Mouse (Mus musculus): ENCODE measurements at regions not wholly inside any gene's neighbourhood (a gene's known extent, or its start where the extent isn't known, plus 50 kb on each side); places are given as distances from the start of the nearest gene placed in this dataset.

DNA sequence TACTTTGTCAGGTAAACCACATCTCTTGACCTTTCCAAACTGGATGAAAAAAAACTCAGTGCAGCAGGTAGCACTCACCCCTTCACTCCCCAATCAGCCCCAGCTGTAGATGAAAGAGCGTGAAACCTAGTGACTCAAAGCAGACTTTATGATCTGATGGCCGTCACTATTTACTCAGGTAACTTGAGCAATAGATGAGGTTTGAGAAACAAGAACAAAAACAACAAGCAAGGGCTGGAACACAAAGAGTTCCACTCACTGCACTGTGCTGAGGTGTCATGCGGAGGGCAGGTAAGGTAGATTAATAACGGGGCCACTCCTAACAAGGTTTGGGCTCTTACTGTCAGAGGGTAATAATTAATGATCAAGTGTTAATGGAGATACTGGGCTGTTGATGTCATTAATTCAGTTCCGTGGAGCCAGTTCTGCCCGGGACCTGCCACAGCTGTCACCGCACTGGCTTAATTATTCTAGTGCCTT is 170.4 kb upstream of the Zeb2 start:
- DNase-seq, result no peak

DNA sequence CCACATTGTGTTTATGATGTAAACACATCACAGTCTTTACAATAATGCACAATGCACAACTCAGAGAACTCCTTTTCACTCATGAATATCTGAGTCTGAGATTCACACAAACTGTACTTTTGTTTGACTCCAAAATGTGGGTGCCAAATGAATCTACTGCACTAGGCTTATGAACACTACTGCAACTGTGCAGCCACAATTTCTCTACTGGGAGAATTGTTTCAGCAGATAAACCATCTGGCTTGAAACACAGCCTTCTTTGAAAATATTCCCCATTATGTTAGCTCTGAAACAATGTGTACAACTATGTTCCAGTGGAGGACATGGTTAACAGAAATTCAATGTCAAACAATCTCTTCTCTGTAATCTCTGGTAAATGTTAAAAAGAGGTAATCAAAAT is 166.6 kb upstream of the Zeb2 start:
- no peak for DNase-seq

- DNase-seq, result no peak
Observed at GRCm38 (mm10) chr2:45279490-45279889, 162.3 kb upstream of the Zeb2 start.

DNA sequence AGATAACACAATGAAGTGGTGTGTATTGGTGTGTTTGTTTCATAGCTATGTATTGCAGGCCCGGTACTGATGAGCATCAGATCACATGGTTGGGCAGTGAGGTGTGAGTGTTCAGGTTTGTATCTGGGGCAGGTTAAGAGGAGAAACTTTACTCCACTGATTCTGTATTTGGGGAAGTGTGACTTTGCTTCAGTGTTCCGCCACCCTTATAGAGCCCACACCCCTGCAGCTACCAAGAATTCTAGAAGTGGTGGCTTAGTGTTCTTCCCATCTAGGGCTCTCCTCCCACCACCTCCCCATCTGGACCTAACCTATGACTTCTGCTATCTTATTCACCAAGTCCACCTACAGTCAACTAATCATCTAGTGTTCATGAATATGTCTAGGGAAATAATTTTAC is 160.4 kb upstream of the Zeb2 start:
- no peak for DNase-seq

DNA sequence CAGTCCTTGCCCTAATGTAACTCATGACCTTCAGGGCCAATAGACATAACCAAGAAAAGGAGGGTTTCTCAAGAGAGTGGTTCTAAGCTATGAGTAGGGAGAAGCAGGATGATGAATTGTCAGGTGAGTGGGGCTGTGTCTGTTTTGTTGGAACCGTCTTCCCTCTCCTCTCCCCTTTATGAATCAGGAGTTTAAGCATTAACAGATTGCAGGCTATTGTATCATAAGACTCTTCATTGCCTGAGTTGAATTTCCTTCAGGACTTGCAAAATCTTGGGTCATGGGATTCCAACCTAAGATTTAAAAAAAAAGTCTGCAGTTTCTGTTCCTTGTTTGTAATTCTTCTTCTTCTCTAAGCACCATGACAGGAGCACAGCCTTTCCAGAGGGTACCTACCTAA is 159.5 kb upstream of the Zeb2 start:
- DNase-seq, result no peak

GRCm38 (mm10) chr2:45270035-45270434 is 152.8 kb upstream of the Zeb2 start:
- DNase-seq, result peak; percentile 95

GRCm38 (mm10) chr2:45265819-45266218 is 148.6 kb upstream of the Zeb2 start:
- DNase-seq, result peak; percentile 77

- peak; percentile 93 for DNase-seq
Observed at GRCm38 (mm10) chr2:45261949-45262348, 144.8 kb upstream of the Zeb2 start.

GRCm38 (mm10) chr2:45258897-45259296 is 141.7 kb upstream of the Zeb2 start:
- no peak for DNase-seq

GRCm38 (mm10) chr2:45256373-45256772 is 139.2 kb upstream of the Zeb2 start:
- DNase-seq, result no peak

- DNase-seq, result peak; percentile 59
Observed at GRCm38 (mm10) chr2:45253936-45254335, 136.7 kb upstream of the Zeb2 start.

GRCm38 (mm10) chr2:45252321-45252720 is 135.1 kb upstream of the Zeb2 start:
- peak; percentile 68 for DNase-seq

DNA sequence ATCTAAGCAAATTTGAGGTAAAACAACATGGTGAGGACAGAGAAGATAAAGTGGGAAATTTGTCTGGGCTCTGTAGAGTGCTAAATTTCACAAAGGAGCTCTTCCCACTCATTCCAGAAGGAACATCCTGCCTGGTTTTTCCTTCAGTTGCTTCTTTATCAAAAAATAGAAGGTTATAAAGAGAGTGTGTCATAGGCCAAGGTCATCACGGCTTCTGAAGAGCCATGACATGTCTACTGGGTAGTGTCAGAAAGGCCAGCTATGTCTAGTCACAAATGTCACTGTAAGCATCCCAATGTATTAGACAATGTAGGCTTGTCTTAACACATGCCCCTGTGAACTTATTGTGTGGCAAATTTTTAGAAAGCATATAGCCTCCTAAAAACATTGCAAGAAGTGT is 132.5 kb upstream of the Zeb2 start:
- no peak for DNase-seq

DNA sequence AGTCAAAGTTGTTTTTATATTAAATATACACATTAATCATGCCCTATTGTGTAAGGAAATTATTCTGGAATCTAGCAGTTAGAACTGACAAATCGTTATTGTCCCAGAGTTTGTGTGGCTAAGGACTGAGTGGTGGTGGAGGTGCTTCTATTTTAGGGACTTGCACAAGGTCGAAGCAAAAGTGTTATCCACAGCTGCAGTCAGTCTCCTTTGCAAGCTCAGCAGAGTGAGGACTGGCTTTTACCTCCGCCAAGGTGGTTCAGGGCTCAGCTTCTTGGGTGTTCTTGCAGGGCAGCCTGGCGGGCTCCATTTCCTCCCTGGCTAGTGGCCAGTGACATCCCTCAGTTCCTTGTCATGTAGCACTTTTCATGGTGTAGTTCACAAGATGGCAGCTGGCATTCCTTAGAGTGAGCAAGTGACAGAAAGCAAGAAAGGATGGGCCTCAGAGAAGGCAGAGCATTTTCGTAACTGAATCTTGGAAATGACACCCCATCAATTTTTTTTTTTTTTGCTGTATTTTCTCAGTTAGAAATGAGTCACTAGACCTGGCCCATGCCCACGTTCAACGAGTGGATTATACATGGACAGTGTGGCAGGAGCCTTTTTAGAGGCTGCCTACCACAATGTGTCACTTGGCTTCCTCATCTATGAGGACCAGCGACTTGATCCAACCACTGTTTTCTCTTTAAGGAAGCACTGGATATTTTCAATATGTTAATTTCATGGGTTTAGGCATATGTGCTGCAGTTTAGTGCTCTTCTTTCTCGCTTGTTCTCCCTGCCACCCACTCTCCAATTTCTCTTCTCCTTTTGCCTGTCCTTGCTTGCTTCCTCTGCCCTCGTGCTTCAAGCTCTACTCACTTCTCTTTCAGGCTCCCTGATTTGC is 129.1 kb upstream of the Zeb2 start:
- peak; percentile 95 for DNase-seq

DNA sequence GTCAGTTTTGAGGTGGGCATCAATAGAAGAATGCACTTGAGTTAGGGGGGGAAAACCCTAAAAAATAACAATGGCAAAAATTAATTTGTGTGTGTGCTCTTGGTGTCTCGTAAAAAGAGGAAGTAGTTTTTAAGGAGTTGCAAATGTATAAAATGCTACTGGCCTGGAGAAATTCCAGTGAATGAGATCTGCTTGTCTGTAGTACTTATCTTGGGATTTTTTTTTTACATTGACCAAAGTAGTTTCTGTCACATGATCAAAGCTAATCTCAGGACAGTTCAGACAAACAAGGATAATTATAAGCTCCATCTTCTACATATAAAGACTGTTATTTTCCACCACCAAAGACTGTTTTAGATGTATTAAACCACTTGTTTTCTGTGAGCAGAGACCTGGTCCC is 128.3 kb upstream of the Zeb2 start:
- DNase-seq, result no peak

- DNase-seq, result peak; percentile 81
Observed at GRCm38 (mm10) chr2:45244491-45244890, 127.3 kb upstream of the Zeb2 start.

GRCm38 (mm10) chr2:45239501-45240292 is 122.5 kb upstream of the Zeb2 start:
- DNase-seq, result peak; percentile 89

DNA sequence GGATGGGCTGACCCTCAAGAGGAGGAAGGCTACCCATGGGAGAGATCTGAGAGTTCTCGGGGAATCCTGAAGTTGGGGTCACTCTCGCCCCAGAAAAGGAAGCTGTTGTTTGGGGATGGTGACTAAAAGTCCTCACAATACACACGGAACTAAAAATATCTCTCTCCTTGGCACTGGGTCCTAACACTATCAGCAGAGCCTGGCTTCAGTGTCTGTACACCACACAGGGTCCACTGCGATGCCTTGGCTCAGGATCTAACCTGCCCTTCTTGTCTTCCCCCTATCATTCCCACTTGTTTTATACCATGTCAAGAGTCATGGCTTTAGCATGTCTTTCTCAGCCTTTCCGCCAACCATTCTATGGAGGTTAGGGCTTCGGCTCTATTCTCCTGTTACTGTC is 121.8 kb upstream of the Zeb2 start:
- peak; percentile 95 for DNase-seq

DNA sequence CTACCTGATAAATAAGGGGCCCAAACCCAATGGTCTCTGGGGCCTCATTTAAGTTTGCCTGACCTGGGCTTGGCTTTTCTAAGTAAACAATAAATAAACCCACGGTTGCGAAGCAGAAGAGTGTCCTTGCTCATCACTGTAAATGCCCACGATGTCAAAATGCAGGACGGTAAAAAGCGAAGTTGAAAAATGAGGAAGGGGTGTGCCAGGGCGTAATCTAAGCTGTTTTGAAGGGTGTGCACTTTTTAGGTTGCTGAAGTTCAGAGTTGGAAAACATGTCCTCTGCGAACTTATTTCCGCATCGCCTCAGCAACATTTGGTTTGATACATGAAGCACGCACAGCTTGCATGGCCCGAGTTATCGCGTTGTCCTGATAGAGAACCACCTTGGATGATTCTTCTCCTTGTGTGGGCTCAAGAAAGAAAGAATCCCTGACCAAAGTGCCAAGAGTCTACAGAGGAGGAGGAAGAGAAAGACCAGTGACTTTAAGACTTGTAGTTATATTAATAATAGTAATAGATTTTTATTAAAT is 119.0 kb upstream of the Zeb2 start:
- peak; percentile 96 for DNase-seq

GRCm38 (mm10) chr2:45234148-45234547 is 117.0 kb upstream of the Zeb2 start:
- no peak for DNase-seq

- DNase-seq, result no peak
Observed at GRCm38 (mm10) chr2:45230351-45231209, 113.4 kb upstream of the Zeb2 start.

DNA sequence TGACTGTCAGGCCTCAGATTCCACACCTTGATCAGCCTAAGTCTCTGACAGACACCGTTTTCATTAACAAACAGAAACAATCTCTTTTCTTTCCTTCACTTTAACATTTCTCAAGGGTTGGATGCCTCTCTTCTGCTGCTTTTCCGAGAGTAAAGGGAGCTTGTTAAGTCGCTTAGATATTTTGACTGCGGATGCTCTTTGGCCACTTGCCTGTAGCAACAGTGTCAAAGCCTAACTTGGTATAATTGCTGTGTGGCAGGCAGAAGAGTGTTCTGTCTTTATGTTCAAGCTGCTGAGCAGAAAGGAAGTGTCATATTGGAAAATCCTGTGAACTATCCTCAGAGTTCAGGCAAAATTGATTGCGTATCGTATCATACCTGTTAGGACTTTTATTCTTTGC is 112.3 kb upstream of the Zeb2 start:
- DNase-seq, result no peak

All from heart, adult 11 months (tissue).